Mouse (Mus musculus) liver, adult 2 months (tissue): ENCODE measurements at regions not wholly inside any gene's neighbourhood (a gene's known extent, or its start where the extent isn't known, plus 50 kb on each side); places are given as distances from the start of the nearest gene placed in this dataset.

Experiments
- CTCF ChIP-seq: fragments of 200-500 bp; IDR thresholded peaks from 2 replicates; pipeline ENCODE4 v1.5.1; 2011; ENCODE audit warnings: low read depth, low read length, control low read depth
- POLR2A ChIP-seq: fragments of 200-500 bp; IDR thresholded peaks from 2 replicates; pipeline ENCODE4 v1.6.1; 2011; ENCODE audit warnings: low read length, control low read depth; ENCODE audit not compliant: insufficient read depth; ENCODE audit errors: extremely low read depth

- TF ChIP-seq CTCF (no peak), POLR2A (no peak)
Observed at GRCm38 (mm10) chr1:105169455-105170113, 186.9 kb downstream of the Rnf152 start.
